Mouse (Mus musculus): ENCODE data around the gene Mrpl52.

DNA sequence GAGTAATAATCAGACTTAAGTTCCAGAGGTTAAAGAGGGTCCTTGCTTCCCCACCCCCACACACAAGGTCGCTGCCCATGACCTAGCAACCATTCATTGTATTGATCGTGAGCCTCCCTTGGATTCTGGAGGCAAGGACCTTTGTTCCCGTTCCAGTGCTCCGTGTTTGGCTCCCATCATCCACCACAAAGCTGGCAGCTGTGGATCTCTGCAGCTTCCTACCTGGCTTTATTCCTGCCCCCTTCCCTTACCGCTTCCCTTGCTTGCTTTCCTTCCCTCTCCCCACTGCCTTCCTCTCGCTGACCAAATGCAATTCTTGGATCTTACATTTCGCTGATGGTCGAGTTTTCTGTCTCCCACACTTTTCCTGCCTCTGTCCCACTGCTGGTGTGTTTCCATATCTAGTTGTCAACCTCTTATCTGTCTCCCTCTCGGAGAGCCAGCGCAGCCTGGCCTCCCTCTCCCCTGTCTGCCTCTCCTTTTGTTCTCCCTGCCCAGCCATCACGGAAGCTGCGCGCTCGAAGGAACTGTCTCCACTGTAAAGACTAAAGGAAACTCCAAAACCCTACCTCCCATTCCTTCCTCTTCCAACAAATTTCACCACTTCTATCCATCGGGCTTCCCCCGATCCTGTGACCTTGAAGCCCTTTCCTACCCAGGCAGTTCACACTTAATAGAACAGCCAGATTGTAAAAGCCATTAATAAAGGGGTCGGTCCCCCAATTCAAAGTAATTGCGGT, 3.9 kb downstream of the Mrpl52 start:
- no peak for TF ChIP-seq CTCF (conservative IDR thresholded peaks at IDR 0.05; ENCODE audit: low read length)
- no peak for TF ChIP-seq NANOG (IDR thresholded peaks at IDR 0.05; ENCODE audit: borderline replicate concordance, low read length)

Data from E14TG2a.4 (cell line).